Mouse (Mus musculus): ENCODE measurements around the gene Tmem88.

The Tmem88 gene

DNA sequence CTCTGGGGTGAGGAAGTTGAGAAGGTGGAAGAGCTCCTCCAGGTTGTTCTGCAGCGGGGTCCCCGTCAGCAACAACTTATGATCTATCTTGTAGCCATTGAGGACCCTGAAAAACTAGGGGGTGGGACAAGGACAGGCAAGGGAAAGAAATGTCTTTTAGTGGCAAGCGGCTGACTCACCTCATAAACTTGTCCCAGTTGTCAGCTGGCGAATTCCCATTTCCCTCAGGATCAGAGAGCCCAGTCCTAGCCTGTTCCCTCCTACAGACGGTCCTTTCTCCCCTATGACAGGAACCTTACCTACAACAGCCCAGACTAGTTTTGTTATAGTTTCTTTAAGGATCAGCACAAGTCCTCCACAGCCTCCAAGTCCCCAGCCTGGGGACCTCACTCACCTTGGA is 41.5 kb downstream of the Tmem88 start:
- DNase-seq = no peak

All from B cell, adult 2 months (primary cell).